Comparison of ENCODE assay signal across 8 mouse cellular contexts in the genomic region with DNA sequence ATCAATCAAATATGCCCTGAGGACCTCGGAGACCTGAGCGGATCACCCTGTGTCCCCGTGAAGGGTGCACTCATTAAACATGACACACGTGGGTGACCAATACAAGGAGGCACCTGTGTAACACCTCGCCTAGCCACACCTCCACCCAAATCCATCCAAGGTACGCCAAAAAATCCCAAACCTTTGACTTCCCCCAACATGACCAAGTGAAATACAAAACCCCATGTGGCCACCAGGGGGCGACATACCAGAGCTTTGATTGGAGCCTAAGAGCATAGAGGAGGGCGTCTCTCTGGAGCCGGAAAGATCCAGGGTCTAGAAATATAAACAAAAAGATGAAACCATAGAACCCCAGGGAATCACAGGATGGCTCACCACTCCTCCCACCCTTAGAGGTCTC.
DNase-seq lines count a peak whose midpoint lies in the region; ATAC-seq and TF ChIP-seq lines count a peak whose summit lies in the region.

No protein-coding gene starts in this region.

- no peak for TF ChIP-seq RAD21 in MEL (IDR thresholded peaks at IDR 0.05; ENCODE audit: low read depth, low read length)

- WGBS in heart, embryonic 13.5 days: 65% methylated on average over 9 of the region's 9 CpGs
- 65% methylated on average over 9 of the region's 9 CpGs for WGBS in heart, embryonic 11.5 days (ENCODE audit: insufficient replicate concordance)
- WGBS in kidney, postnatal 0 days: 64% methylated on average over 9 of the region's 9 CpGs

- peak; percentile 69 for DNase-seq in MEL (ENCODE audit: low read depth, low spot score)
- DNase-seq in cerebellum, adult 8-10 months: peak; percentile 61
- DNase-seq in gastrocnemius, adult 2 months: peak; percentile 67
- DNase-seq in kidney, postnatal 0 days (ENCODE audit: low spot score): peak; percentile 69
- DNase-seq in lung, postnatal 14 days: peak; percentile 69
- peak; percentile 27 for DNase-seq in skeletal muscle tissue, adult 2 months (ENCODE audit: low read depth, low spot score)

- no peaks in the 10 kb centered on the region for H3K9me3 ChIP-seq in heart, embryonic 13.5 days
- H3K9me3 ChIP-seq in heart, embryonic 11.5 days (replicated peaks; ENCODE audit: control insufficient read depth, low read length): no peaks in the 10 kb centered on the region
- no peaks in the 10 kb centered on the region for H3K9me3 ChIP-seq in MEL (replicated peaks; ENCODE audit: insufficient read depth, low read length)
- H3K9me3 ChIP-seq in kidney, postnatal 0 days (replicated peaks; ENCODE audit: low read length): no peaks in the 10 kb centered on the region

- H3K27me3 ChIP-seq in heart, embryonic 13.5 days (replicated peaks): no peaks in the 10 kb centered on the region
- no peaks in the 10 kb centered on the region for H3K27me3 ChIP-seq in heart, embryonic 11.5 days (ENCODE audit: control insufficient read depth, insufficient read depth, low read length)
- H3K27me3 ChIP-seq in MEL (ENCODE audit: control insufficient read depth in 1 of 2, insufficient read depth in 2 of 2, low read length in 2 of 2): no peaks in the 10 kb centered on the region
- no peaks in the 10 kb centered on the region for H3K27me3 ChIP-seq in kidney, postnatal 0 days (ENCODE audit: insufficient read depth, low read length)

- peaks cover 28% of the 10 kb centered on the region for H3K4me1 ChIP-seq in heart, embryonic 13.5 days
- H3K4me1 ChIP-seq in heart, embryonic 11.5 days (ENCODE audit: control insufficient read depth, insufficient read depth, low read length): peaks cover 15% of the 10 kb centered on the region
- H3K4me1 ChIP-seq in MEL (ENCODE audit: control insufficient read depth in 1 of 2, insufficient read depth in 2 of 2, low read length in 2 of 2): no peaks in the 10 kb centered on the region
- H3K4me1 ChIP-seq in kidney, postnatal 0 days (replicated peaks; ENCODE audit: insufficient read depth, low read length): peaks cover 3% of the 10 kb centered on the region; the same call in 1 of the 2 replicates

- no peak overlapping the region for H3K4me3 ChIP-seq in heart, embryonic 13.5 days
- no peak overlapping the region for H3K4me3 ChIP-seq in heart, embryonic 11.5 days (ENCODE audit: low read depth, low read length)
- no peak overlapping the region for H3K4me3 ChIP-seq in MEL (ENCODE audit: control insufficient read depth in 1 of 2, insufficient read depth in 1 of 2, low read depth in 2 of 2, low read length in 2 of 2)
- no peak overlapping the region for H3K4me3 ChIP-seq in gastrocnemius, adult 2 months
- no peak overlapping the region for H3K4me3 ChIP-seq in kidney, postnatal 0 days (replicated peaks; ENCODE audit: low read depth, low read length)

- no peak for TF ChIP-seq POLR2A in MEL (IDR thresholded peaks at IDR 0.05; ENCODE audit: control insufficient read depth in 1 of 2, insufficient read depth in 1 of 2, low read depth in 1 of 2, low read length in 2 of 2, poor library complexity in 1 of 2)

- no peak overlapping the region for H3K9ac ChIP-seq in heart, embryonic 13.5 days
- no peak overlapping the region for H3K9ac ChIP-seq in heart, embryonic 11.5 days (ENCODE audit: low read depth, low read length)
- H3K9ac ChIP-seq in MEL (ENCODE audit: control insufficient read depth, low read depth, low read length, poor library complexity, severe bottlenecking): no peak overlapping the region
- H3K9ac ChIP-seq in kidney, postnatal 0 days (ENCODE audit: low read depth, low read length): no peak overlapping the region

- H3K4me2 ChIP-seq in heart, embryonic 13.5 days: no peak overlapping the region
- H3K4me2 ChIP-seq in heart, embryonic 11.5 days: no peak overlapping the region
- no peak overlapping the region for H3K4me2 ChIP-seq in kidney, postnatal 0 days (ENCODE audit: low read length)

- no peak for TF ChIP-seq EP300 in MEL (IDR thresholded peaks at IDR 0.05; ENCODE audit: low read depth in 1 of 2, low read length in 2 of 2)

- peaks cover 96% of the 10 kb centered on the region for H3K36me3 ChIP-seq in heart, embryonic 13.5 days
- H3K36me3 ChIP-seq in heart, embryonic 11.5 days (ENCODE audit: control insufficient read depth, insufficient read depth, low read length): peaks cover 19% of the 10 kb centered on the region
- peaks cover 0 to 1% of the 10 kb centered on the region in 2 experiments; a peak in 2 of 4 replicates for H3K36me3 ChIP-seq in MEL (ENCODE audit: control insufficient read depth in 1 of 2, insufficient read depth in 2 of 2, low read length in 2 of 2)
- peaks cover 69% of the 10 kb centered on the region for H3K36me3 ChIP-seq in kidney, postnatal 0 days (ENCODE audit: insufficient read depth, low read length)

- intact Hi-C loops in gastrocnemius, adult 2 months (cut with DNase I): no loop called here

- ATAC-seq in heart, embryonic 13.5 days (ENCODE audit: extremely low read depth, insufficient number of reproducible peaks, low FRiP score, low TSS enrichment): no peak
- ATAC-seq in heart, embryonic 11.5 days (replicated peaks; ENCODE audit: insufficient number of reproducible peaks, low FRiP score, low TSS enrichment): no peak
- ATAC-seq in kidney, postnatal 0 days (replicated peaks; ENCODE audit: low FRiP score, low read depth): no peak

- TF ChIP-seq CTCF in MEL (IDR thresholded peaks at IDR 0.05 in 2 of 3, conservative IDR thresholded peaks at IDR 0.05 in 1 of 3; ENCODE audit: control insufficient read depth in 1 of 3, insufficient read depth in 1 of 3, low read depth in 2 of 3, low read length in 3 of 3, poor library complexity in 1 of 3, severe bottlenecking in 1 of 3): peak; percentile 70 to 92 (median 78)
- TF ChIP-seq CTCF in gastrocnemius, adult 2 months (IDR thresholded peaks at IDR 0.05): peak; percentile 89
- peak; percentile 90 for TF ChIP-seq CTCF in kidney, postnatal 0 days (IDR thresholded peaks at IDR 0.05; ENCODE audit: low read depth)

- no peaks in the 10 kb centered on the region for H3K79me2 ChIP-seq in MEL (ENCODE audit: control insufficient read depth, insufficient read depth, low read length, poor library complexity)

- 0 out of 2 replicates have a peak overlapping the region, but pooled peaks have one; percentile 21 for H3K27ac ChIP-seq in heart, embryonic 13.5 days (replicated peaks)
- H3K27ac ChIP-seq in heart, embryonic 11.5 days (ENCODE audit: low read depth, low read length): no peak overlapping the region
- H3K27ac ChIP-seq in MEL (ENCODE audit: control insufficient read depth, low read depth, low read length): no peak overlapping the region
- H3K27ac ChIP-seq in gastrocnemius, adult 2 months: no peak overlapping the region
- no peak overlapping the region for H3K27ac ChIP-seq in kidney, postnatal 0 days

TF ChIP-seq in MEL, 35 proteins besides CTCF, POLR2A, EP300 and RAD21:
- peak; percentile 65 for TF ChIP-seq SMC3 (IDR thresholded peaks at IDR 0.05; ENCODE audit: low read depth, low read length)
- no peak for TF ChIP-seq ZC3H11A (IDR thresholded peaks at IDR 0.05; ENCODE audit: low read depth, low read length)
